Mouse (Mus musculus) CH12.LX (cell line): Measurements from ENCODE around the gene Srcap. TPM values are rescaled to one million over a fixed set of nuclear protein-coding genes. Genes with fewer than 3 reads are reported as not detected.

Experiments used
- DNase-seq: peaks from one replicate; pipeline ENCODE4 v3.0.0-alpha.2; 2013; ENCODE audit errors: extremely low read depth
- H3K27ac ChIP-seq: 2 replicates; pipeline ENCODE4 v1.5.1; 2012; ENCODE audit warnings: low read depth, mild to moderate bottlenecking, control low read depth, moderate library complexity; ENCODE audit not compliant: insufficient read depth
- H3K27me3 ChIP-seq: replicated peaks from 2 replicates; pipeline ENCODE3; 2012; ENCODE audit warnings: inconsistent platforms
- H3K36me3 ChIP-seq, 2 experiments: replicated peaks in 1 of 2; 2 replicates each; pipeline versions ENCODE3 to v1.6.1; 2012; ENCODE audit warnings: inconsistent platforms in 1 of 2, low read length in 1 of 2, mild to moderate bottlenecking in 1 of 2, mixed read lengths in 1 of 2, moderate library complexity in 1 of 2; ENCODE audit not compliant: control insufficient read depth in 1 of 2, insufficient read depth in 1 of 2
- H3K4me1 ChIP-seq, 2 experiments: 2 replicates each; pipeline ENCODE4 v1.6.1; 2012; ENCODE audit warnings: inconsistent platforms in 1 of 2, moderate library complexity in 1 of 2; ENCODE audit not compliant: insufficient read depth in 2 of 2, control insufficient read depth in 1 of 2
- H3K4me2 ChIP-seq: 2 replicates; pipeline ENCODE4 v1.6.1; 2012; ENCODE audit warnings: low read depth, mild to moderate bottlenecking, control low read depth; ENCODE audit not compliant: poor library complexity, insufficient read depth, severe bottlenecking
- H3K4me3 ChIP-seq, 3 experiments: fragments of 150-350 bp in 1 of 3; sonication (generic) in 1 of 3; replicated peaks in 1 of 3; 2 replicates each; pipeline versions ENCODE3 to v1.5.1; 2011 to 2012; ENCODE audit warnings: low read depth in 2 of 3, low read length in 2 of 3, mild to moderate bottlenecking in 2 of 3, moderate library complexity in 2 of 3, control low read depth in 1 of 3, improper control_type of control experiment in 1 of 3, inconsistent platforms in 1 of 3, mixed read lengths in 1 of 3; ENCODE audit not compliant: poor library complexity in 1 of 3
- H3K79me2 ChIP-seq: replicated peaks from 2 replicates; pipeline ENCODE4 v1.6.1; 2012; ENCODE audit warnings: mild to moderate bottlenecking, moderate library complexity; ENCODE audit not compliant: control insufficient read depth, poor library complexity, insufficient read depth, severe bottlenecking; ENCODE audit errors: extremely low read depth
- H3K9ac ChIP-seq: 2 replicates; pipeline ENCODE4 v1.6.1; 2012; ENCODE audit warnings: low read depth, mild to moderate bottlenecking, control low read depth, moderate library complexity; ENCODE audit not compliant: insufficient read depth
- H3K9me3 ChIP-seq: replicated peaks from 2 replicates; pipeline ENCODE3; 2012; ENCODE audit warnings: low read length, inconsistent platforms, mixed read lengths
- CHD1 ChIP-seq: IDR thresholded peaks from 2 replicates; pipeline ENCODE4 v1.6.1; 2012; ENCODE audit warnings: low read depth, low read length, improper control_type of control experiment, inconsistent platforms
- CTCF ChIP-seq, 2 experiments: IDR thresholded peaks in 1 of 2; conservative IDR thresholded peaks in 1 of 2; 2 replicates each; pipeline ENCODE4 v1.5.1; 2011 to 2012; ENCODE audit warnings: low read depth in 2 of 2, low read length in 2 of 2, improper control_type of control experiment in 1 of 2, inconsistent platforms in 1 of 2, mild to moderate bottlenecking in 1 of 2, moderate library complexity in 1 of 2
- E2F4 ChIP-seq: IDR thresholded peaks from 2 replicates; pipeline ENCODE4 v1.6.1; 2011; ENCODE audit warnings: low read depth, low read length, improper control_type of control experiment; ENCODE audit not compliant: insufficient replicate concordance
- ELF1 ChIP-seq: IDR thresholded peaks from 2 replicates; pipeline ENCODE4 v1.6.1; 2014; ENCODE audit warnings: low read depth, mild to moderate bottlenecking, inconsistent platforms, low read length, improper control_type of control experiment
- ETS1 ChIP-seq: conservative IDR thresholded peaks from 2 replicates; pipeline ENCODE4 v1.6.1; 2012; ENCODE audit warnings: low read depth, mild to moderate bottlenecking, inconsistent platforms, low read length, improper control_type of control experiment, moderate library complexity
- JUN ChIP-seq: IDR thresholded peaks from 2 replicates; pipeline ENCODE4 v1.6.1; 2011; ENCODE audit warnings: low read depth, mild to moderate bottlenecking, low read length, improper control_type of control experiment, moderate library complexity; ENCODE audit not compliant: insufficient read depth
- JUND ChIP-seq: conservative IDR thresholded peaks from 2 replicates; pipeline ENCODE4 v1.6.1; 2011; ENCODE audit warnings: low read depth, low read length, improper control_type of control experiment
- KAT2A ChIP-seq: IDR thresholded peaks from 2 replicates; pipeline ENCODE4 v1.6.1; 2012; ENCODE audit warnings: low read length, improper control_type of control experiment, inconsistent platforms; ENCODE audit not compliant: insufficient replicate concordance
- MAX ChIP-seq: IDR thresholded peaks from 2 replicates; pipeline ENCODE4 v1.6.1; 2011; ENCODE audit warnings: low read length, improper control_type of control experiment
- MAZ ChIP-seq: IDR thresholded peaks from 2 replicates; pipeline ENCODE4 v1.6.1; 2012; ENCODE audit warnings: low read depth, mild to moderate bottlenecking, inconsistent platforms, low read length, improper control_type of control experiment, moderate library complexity
- MXI1 ChIP-seq: IDR thresholded peaks from 2 replicates; pipeline ENCODE4 v1.6.1; 2011; ENCODE audit warnings: mild to moderate bottlenecking, low read depth, low read length, improper control_type of control experiment
- MYC ChIP-seq: IDR thresholded peaks from 2 replicates; pipeline ENCODE4 v1.6.1; 2011; ENCODE audit warnings: low read depth, mild to moderate bottlenecking, improper control_type of control experiment, low read length
- NELFE ChIP-seq: IDR thresholded peaks from 2 replicates; pipeline ENCODE4 v1.6.1; 2011; ENCODE audit warnings: low read depth, low read length, improper control_type of control experiment
- NRF1 ChIP-seq: IDR thresholded peaks from 2 replicates; pipeline ENCODE4 v1.6.1; 2014; ENCODE audit warnings: low read depth, mild to moderate bottlenecking, inconsistent platforms, low read length, improper control_type of control experiment, moderate library complexity
- PAX5 ChIP-seq: IDR thresholded peaks from 2 replicates; pipeline ENCODE4 v1.6.1; 2012; ENCODE audit warnings: low read length, inconsistent platforms, mixed read lengths
- POLR2A ChIP-seq: IDR thresholded peaks from 2 replicates; pipeline ENCODE4 v1.6.1; 2011; ENCODE audit warnings: low read depth, mild to moderate bottlenecking, improper control_type of control experiment, low read length
- POLR2AphosphoS2 ChIP-seq: IDR thresholded peaks from 2 replicates; pipeline ENCODE4 v1.6.1; 2011; ENCODE audit warnings: low read depth, low read length, improper control_type of control experiment
- SMC3 ChIP-seq: IDR thresholded peaks from 2 replicates; pipeline ENCODE4 v1.6.1; 2011; ENCODE audit warnings: low read depth, low read length, improper control_type of control experiment
- TCF12 ChIP-seq: IDR thresholded peaks from 2 replicates; pipeline ENCODE4 v1.6.1; 2014; ENCODE audit warnings: low read depth, mild to moderate bottlenecking, inconsistent platforms, low read length, improper control_type of control experiment
- ZKSCAN1 ChIP-seq: IDR thresholded peaks from 2 replicates; pipeline ENCODE4 v1.6.1; 2012; ENCODE audit warnings: low read depth, inconsistent platforms, low read length, improper control_type of control experiment, borderline replicate concordance
- ZMIZ1 ChIP-seq: IDR thresholded peaks from 2 replicates; pipeline ENCODE4 v1.6.1; 2012; ENCODE audit warnings: low read depth, mild to moderate bottlenecking, inconsistent platforms, low read length, improper control_type of control experiment
- dilution Hi-C: fragments of 300-500 bp; cut with MboI; formaldehyde crosslinking; loops from 2 replicates; pipeline ENCODE4 v1.14.3; 2020; ENCODE audit warnings: low sequenced_read_pairs; ENCODE audit not compliant: extremely low pct_unique_long_range_greater_than_20kb, extremely low pct_ligation_motif_present
- in situ Hi-C: fragments of 300-500 bp; cut with MboI; formaldehyde crosslinking; loops from 3 replicates; pipeline ENCODE4 v1.14.3; 2019; ENCODE audit warnings: low sequenced_read_pairs, low pct_ligation_motif_present, low pct_unique_long_range_greater_than_20kb, mixed read lengths
- polyA plus RNA-seq: library from polyadenylated mRNA; unstranded; fragments of >175 nt; gene quantifications from 2 replicates; pipeline ENCODE4 v1.2.1, GENCODE M21; 2012; ENCODE audit warnings: low read depth; ENCODE audit not compliant: insufficient read length
- total RNA-seq, 2 experiments: library from RNA; depleted of rRNA; stranded (reverse); fragments of 300-350 nt in 1 of 2; fragments of >200 nt in 1 of 2; gene quantifications; 2 replicates each; pipeline ENCODE4 v1.2.3; 2012 to 2014

Gene Srcap
- total and polyA plus RNA-seq, 3 experiments = 4.1 to 28.1 (median 19.9) TPM

DNA sequence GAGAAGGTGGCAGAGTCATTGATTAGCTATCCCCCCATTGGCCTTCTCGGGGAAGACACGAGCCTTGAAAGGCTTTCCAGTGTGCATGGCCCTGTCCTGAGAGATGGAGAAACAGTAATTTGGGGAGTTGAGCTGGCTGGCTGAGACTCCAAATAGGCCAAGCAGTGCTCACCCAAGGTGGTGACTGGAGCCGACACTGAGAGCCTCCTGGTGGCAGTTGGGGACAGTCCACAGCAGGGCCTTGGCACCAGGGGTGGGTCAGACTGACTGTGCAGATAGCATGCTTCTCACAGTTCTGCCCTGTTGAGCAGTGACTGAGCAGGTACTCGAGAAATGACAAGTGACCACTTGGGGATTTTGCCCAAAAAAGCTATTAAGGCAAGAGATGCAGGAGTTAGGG lies 90.0 kb downstream of the Srcap start:
- dilution Hi-C loops (no loop called here), in situ Hi-C loops (no loop called here)
- Histone ChIP-seq H3K79me2 (no peaks in the 10 kb centered on the region), H3K4me2 (no peak overlapping the region), H3K27me3 (no peaks in the 10 kb centered on the region), H3K27ac (no peak overlapping the region), H3K4me3 (no peak overlapping the region), H3K4me1 (peaks cover 5 to 41% of the 10 kb centered on the region in 2 experiments; a peak in 3 of 4 replicates), H3K36me3 (peaks cover 72 to 87% of the 10 kb centered on the region in 2 experiments), H3K9me3 (no peaks in the 10 kb centered on the region), H3K9ac (no peak overlapping the region)
- no peak for DNase-seq
- no peak for TF ChIP-seq ETS1
- TF ChIP-seq KAT2A = no peak
- TF ChIP-seq NELFE = no peak
- no peak for TF ChIP-seq JUN
- TF ChIP-seq POLR2A = no peak
- TF ChIP-seq CTCF (conservative IDR thresholded peaks at IDR 0.05 in 1 of 2, IDR thresholded peaks at IDR 0.05 in 1 of 2; ENCODE audit: low read depth in 2 of 2, low read length in 2 of 2) = no peak
- no peak for TF ChIP-seq MAZ
- TF ChIP-seq NRF1 = no peak
- no peak for TF ChIP-seq MXI1
- no peak for TF ChIP-seq PAX5
- no peak for TF ChIP-seq MAX
- no peak for TF ChIP-seq TCF12
- no peak for TF ChIP-seq MYC
- no peak for TF ChIP-seq SMC3
- no peak for TF ChIP-seq JUND
- TF ChIP-seq E2F4 = no peak

DNA sequence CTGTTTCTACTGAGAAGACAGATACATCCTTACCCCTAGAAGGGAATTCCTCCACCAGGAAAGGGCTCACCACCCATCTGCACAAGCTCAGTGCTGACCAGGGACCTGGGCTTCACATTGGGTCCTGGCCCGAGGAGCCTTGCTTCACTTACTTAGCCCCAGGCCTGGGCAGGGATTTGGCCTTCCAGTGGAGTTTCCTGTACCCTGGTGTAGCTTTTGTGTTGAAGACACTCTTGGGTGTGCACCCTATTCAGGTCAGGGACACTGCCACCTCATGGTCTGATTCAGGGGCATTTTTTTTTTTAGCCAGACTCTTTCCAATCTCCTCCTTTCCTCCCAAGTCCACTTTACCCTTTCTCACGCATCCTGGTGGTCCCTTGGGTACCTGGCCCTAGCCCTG lies 91.1 kb downstream of the Srcap start:
- H3K36me3 ChIP-seq = peaks cover 60 to 76% of the 10 kb centered on the region in 2 experiments
- dilution Hi-C loops = no loop called here

More for the DNA sequence above, 91.1 kb downstream of the Srcap start:
- no peak overlapping the region for H3K4me2 ChIP-seq
- TF ChIP-seq ZMIZ1 (no peak), POLR2AphosphoS2 (no peak), SMC3 (no peak), ZKSCAN1 (no peak), MAX (no peak), CHD1 (no peak), ELF1 (no peak)
- no peak for DNase-seq
- no peaks in the 10 kb centered on the region for H3K27me3 ChIP-seq
- no peak overlapping the region for H3K27ac ChIP-seq
- H3K4me3 ChIP-seq = no peak overlapping the region
- in situ Hi-C loops = no loop called here
- no peak overlapping the region for H3K9ac ChIP-seq
- H3K9me3 ChIP-seq = no peaks in the 10 kb centered on the region
- H3K4me1 ChIP-seq = peaks cover 5 to 36% of the 10 kb centered on the region in 2 experiments; a peak in 3 of 4 replicates
- no peaks in the 10 kb centered on the region for H3K79me2 ChIP-seq
